7 mouse cellular contexts compared by ENCODE assay signal in genomic region chr17:87795927-87796714, GRCm38 (mm10). TPM values are rescaled to one million over a fixed set of nuclear protein-coding genes. Genes with fewer than 3 reads are reported as not detected.
A peak's percentile ranks its signal among the peaks of the same experiment; 100 is the strongest.
DNase-seq lines count a peak whose midpoint lies in the region; ATAC-seq lines count a peak whose summit lies in the region.

No protein-coding gene starts in this region.

- 21% methylated on average over 12 of the region's 12 CpGs for WGBS in lung, embryonic 15.5 days
- WGBS in forebrain, embryonic 14.5 days = 28% methylated on average over 12 of the region's 12 CpGs
- 3% methylated on average over 12 of the region's 12 CpGs for WGBS in liver, embryonic 12.5 days (ENCODE audit: insufficient replicate concordance)

- no peak overlapping the region for H3K9ac ChIP-seq in lung, embryonic 15.5 days
- H3K9ac ChIP-seq in forebrain, embryonic 14.5 days (ENCODE audit: low read length) = no peak overlapping the region
- no peak overlapping the region for H3K9ac ChIP-seq in liver, embryonic 12.5 days

- ATAC-seq in lung, embryonic 15.5 days (ENCODE audit: borderline replicate concordance, extremely low read depth, low FRiP score, low TSS enrichment) = no peak
- ATAC-seq in forebrain, embryonic 14.5 days = no peak
- ATAC-seq in liver, embryonic 12.5 days = no peak

- H3K27me3 ChIP-seq in lung, embryonic 15.5 days = peaks cover 81% of the 10 kb centered on the region
- H3K27me3 ChIP-seq in forebrain, embryonic 14.5 days (replicated peaks; ENCODE audit: control insufficient read depth, insufficient read depth, low read length) = peaks cover 58% of the 10 kb centered on the region
- H3K27me3 ChIP-seq in liver, embryonic 12.5 days (replicated peaks) = peaks cover 75% of the 10 kb centered on the region

- no peak overlapping the region for H3K27ac ChIP-seq in lung, embryonic 15.5 days
- no peak overlapping the region for H3K27ac ChIP-seq in forebrain, embryonic 14.5 days (ENCODE audit: low read depth, low read length)
- no peak overlapping the region for H3K27ac ChIP-seq in liver, embryonic 12.5 days

- H3K4me3 ChIP-seq in lung, embryonic 15.5 days = peak overlapping the region; percentile 34; the same call in 1 of the 2 replicates
- peak overlapping the region; percentile 48 for H3K4me3 ChIP-seq in forebrain, embryonic 14.5 days (ENCODE audit: low read depth, low read length)
- H3K4me3 ChIP-seq in liver, embryonic 12.5 days = peak overlapping the region; percentile 47; the same call in 1 of the 2 replicates

- peaks cover 22% of the 10 kb centered on the region for H3K4me1 ChIP-seq in lung, embryonic 15.5 days
- peaks cover 7% of the 10 kb centered on the region for H3K4me1 ChIP-seq in forebrain, embryonic 14.5 days (ENCODE audit: control insufficient read depth, insufficient read depth, low read length)
- H3K4me1 ChIP-seq in liver, embryonic 12.5 days = peaks cover 11% of the 10 kb centered on the region

- no peak overlapping the region for H3K4me2 ChIP-seq in lung, embryonic 15.5 days
- peak overlapping the region; percentile 94 for H3K4me2 ChIP-seq in forebrain, embryonic 14.5 days (ENCODE audit: low read length)
- peak overlapping the region; percentile 71 for H3K4me2 ChIP-seq in liver, embryonic 12.5 days

- intact Hi-C loops in gastrocnemius, postnatal 36 days (cut with DNase I) = no loop called here

- DNase-seq in lung, postnatal 4 days = no peak
- no peak for DNase-seq in forebrain, embryonic 14.5 days (ENCODE audit: low spot score)
- peak; percentile 2 for DNase-seq in right cerebral cortex, postnatal 4 days
- no peak for DNase-seq in embryo, embryonic 10.5 days (ENCODE audit: low spot score)
- DNase-seq in gastrocnemius, postnatal 36 days = no peak

- no peaks in the 10 kb centered on the region for H3K9me3 ChIP-seq in lung, embryonic 15.5 days
- no peaks in the 10 kb centered on the region for H3K9me3 ChIP-seq in forebrain, embryonic 14.5 days (replicated peaks; ENCODE audit: control insufficient read depth, low read length)
- H3K9me3 ChIP-seq in liver, embryonic 12.5 days (replicated peaks) = no peaks in the 10 kb centered on the region

- H3K36me3 ChIP-seq in lung, embryonic 15.5 days = no peaks in the 10 kb centered on the region
- H3K36me3 ChIP-seq in forebrain, embryonic 14.5 days (ENCODE audit: control insufficient read depth, insufficient read depth, low read length) = no peaks in the 10 kb centered on the region
- H3K36me3 ChIP-seq in liver, embryonic 12.5 days = no peaks in the 10 kb centered on the region

RNA-seq across cellular contexts. Expression of gene Kcnk12, which starts 1.7 kb away (rescaled TPM):
- polyA plus RNA-seq in lung, embryonic 15.5 days (2015; fragmentation: Nextera tagmentation; extraction: Ambion mirVana) = 0.07 TPM in 1 of 2 replicates, not detected in the other
- 0.93 and 1.2 TPM in 2 replicates for polyA plus RNA-seq in forebrain, embryonic 14.5 days (2014; fragmentation: Nextera tagmentation; extraction: Ambion mirVana)
- polyA plus RNA-seq in liver, embryonic 12.5 days (2016; fragmentation: Nextera tagmentation; extraction: Ambion mirVana) = 0.83 and 1.2 TPM in 2 replicates
- not detected for total RNA-seq in gastrocnemius, postnatal 36 days (2021)
